ENCODE assay signal across 8 mouse cellular contexts in the genomic region with DNA sequence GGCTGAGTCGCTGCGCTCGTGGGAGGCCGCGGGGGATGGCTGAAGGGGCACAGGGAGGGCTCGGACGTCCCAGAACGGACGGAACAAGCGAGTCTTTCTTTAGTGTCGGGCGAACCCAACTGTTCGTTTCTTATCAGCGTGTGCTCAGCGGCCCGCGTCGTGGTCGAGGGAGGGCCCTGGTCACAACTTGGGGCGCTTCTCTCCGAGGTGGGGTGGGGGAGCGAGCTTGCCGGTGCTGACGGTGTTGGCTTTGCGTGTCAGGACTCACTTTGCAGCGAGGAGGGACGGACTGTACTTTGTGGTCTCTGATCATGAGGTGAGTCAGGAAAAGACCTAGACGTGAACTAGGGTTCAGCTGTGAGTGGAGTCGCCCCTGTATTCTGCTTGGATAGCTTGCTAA. TPM values are rescaled to one million over a fixed set of nuclear protein-coding genes. Genes with fewer than 3 reads are reported as not detected.
DNase-seq lines count a peak whose midpoint lies in the region; ATAC-seq and TF ChIP-seq lines count a peak whose summit lies in the region.

No protein-coding gene starts in this region.

- no peak for DNase-seq in heart, adult 2 months
- no peak for DNase-seq in heart, postnatal 25 days (ENCODE audit: low spot score)
- DNase-seq in Patski (ENCODE audit: low read depth, low spot score), result no peak
- peak; percentile 46 for DNase-seq in left cerebral cortex, postnatal 4 days

- ATAC-seq in Patski, result peak; percentile 3
- ATAC-seq in embryonic facial prominence, embryonic 15.5 days (ENCODE audit: insufficient number of reproducible peaks, low FRiP score, low TSS enrichment, low read depth), result peak; percentile 5
- no peak; the same call in 1 of the 2 replicates for ATAC-seq in heart, embryonic 16.5 days (replicated peaks; ENCODE audit: extremely low read depth, insufficient read depth, low FRiP score)
- peak; percentile 8; the same call in 1 of the 2 replicates for ATAC-seq in megakaryocyte, adult 5-6 weeks (ENCODE audit: poor library complexity, severe bottlenecking)
- ATAC-seq in stomach, embryonic 14.5 days (ENCODE audit: insufficient number of reproducible peaks, insufficient read depth, low FRiP score, low read depth), result peak; percentile 26

- no peaks in the 10 kb centered on the region for H3K79me2 ChIP-seq in heart, adult 2 months (replicated peaks; ENCODE audit: control insufficient read depth, insufficient read depth, low read length)

- no peaks in the 10 kb centered on the region for H3K36me3 ChIP-seq in heart, adult 2 months (ENCODE audit: control insufficient read depth, insufficient read depth, low read length)
- H3K36me3 ChIP-seq in embryonic facial prominence, embryonic 15.5 days, result peaks cover 5% of the 10 kb centered on the region; the same call in 1 of the 2 replicates
- H3K36me3 ChIP-seq in heart, embryonic 16.5 days (ENCODE audit: control insufficient read depth, insufficient read depth), result no peaks in the 10 kb centered on the region
- no peaks in the 10 kb centered on the region for H3K36me3 ChIP-seq in stomach, embryonic 14.5 days (ENCODE audit: control insufficient read depth, insufficient read depth, low read length)

- TF ChIP-seq CTCF in heart, adult 2 months (IDR thresholded peaks at IDR 0.05), result peak; percentile 33
- no peak for TF ChIP-seq CTCF in Patski (IDR thresholded peaks at IDR 0.05)

- no peaks in the 10 kb centered on the region for H3K27me3 ChIP-seq in heart, adult 2 months (ENCODE audit: control insufficient read depth, insufficient read depth, low read length)
- H3K27me3 ChIP-seq in Patski, result no peaks in the 10 kb centered on the region
- H3K27me3 ChIP-seq in embryonic facial prominence, embryonic 15.5 days, result no peaks in the 10 kb centered on the region
- no peaks in the 10 kb centered on the region for H3K27me3 ChIP-seq in heart, embryonic 16.5 days (ENCODE audit: control insufficient read depth, insufficient read depth, low read length)
- H3K27me3 ChIP-seq in stomach, embryonic 14.5 days (ENCODE audit: control insufficient read depth, insufficient read depth, low read length), result no peaks in the 10 kb centered on the region

- no peak for TF ChIP-seq POLR2A in heart, adult 2 months (IDR thresholded peaks at IDR 0.05; ENCODE audit: insufficient read depth, low read depth, low read length)

- peak overlapping the region; percentile 91 for H3K27ac ChIP-seq in heart, adult 2 months
- H3K27ac ChIP-seq in embryonic facial prominence, embryonic 15.5 days (replicated peaks), result peak overlapping the region; percentile 85
- H3K27ac ChIP-seq in heart, embryonic 16.5 days (ENCODE audit: low read length), result peak overlapping the region; percentile 75
- H3K27ac ChIP-seq in stomach, embryonic 14.5 days (ENCODE audit: low read length), result peak overlapping the region; percentile 80

- in situ Hi-C loops in Patski (cut with MboI; ENCODE audit: low pct_unique_long_range_greater_than_20kb), result loop anchor here (10.0 kb wide), 1 partner anchor 660 kb away; the partner anchor contains the start of genes Mrpl32 and Psma2

- H3K9ac ChIP-seq in heart, adult 2 months (ENCODE audit: low read depth, low read length), result peak overlapping the region; percentile 84
- peak overlapping the region; percentile 78 for H3K9ac ChIP-seq in embryonic facial prominence, embryonic 15.5 days
- peak overlapping the region; percentile 79 for H3K9ac ChIP-seq in heart, embryonic 16.5 days (ENCODE audit: low read length)
- H3K9ac ChIP-seq in stomach, embryonic 14.5 days (replicated peaks; ENCODE audit: low read depth, low read length), result peak overlapping the region; percentile 67

- H3K4me1 ChIP-seq in heart, adult 2 months (ENCODE audit: control insufficient read depth, insufficient read depth, low read length), result peaks cover 1% of the 10 kb centered on the region
- H3K4me1 ChIP-seq in embryonic facial prominence, embryonic 15.5 days, result peaks cover 8% of the 10 kb centered on the region; the same call in 1 of the 2 replicates
- H3K4me1 ChIP-seq in heart, embryonic 16.5 days (ENCODE audit: control insufficient read depth, insufficient read depth, low read length), result peaks cover 10% of the 10 kb centered on the region
- H3K4me1 ChIP-seq in stomach, embryonic 14.5 days (ENCODE audit: control insufficient read depth, insufficient read depth, low read length), result peaks cover 4% of the 10 kb centered on the region; the same call in 1 of the 2 replicates

- under 1% methylated on average over 29 of the region's 29 CpGs for WGBS in heart, adult 2 months
- under 1% methylated on average over 29 of the region's 29 CpGs for WGBS in embryonic facial prominence, embryonic 15.5 days
- WGBS in heart, embryonic 16.5 days, result 0% methylated on average over 29 of the region's 29 CpGs
- whole genome bisulfite sequencing in stomach, embryonic 14.5 days, result under 1% methylated on average over 29 of the region's 29 CpGs

- POLR2A ChIA-PET in Patski (lab: Charles Lee), result no interaction called here

- H3K9me3 ChIP-seq in embryonic facial prominence, embryonic 15.5 days (replicated peaks), result no peaks in the 10 kb centered on the region
- H3K9me3 ChIP-seq in heart, embryonic 16.5 days (replicated peaks; ENCODE audit: control insufficient read depth, low read length), result no peaks in the 10 kb centered on the region
- no peaks in the 10 kb centered on the region for H3K9me3 ChIP-seq in stomach, embryonic 14.5 days (ENCODE audit: control insufficient read depth, low read depth, low read length)

- CTCF ChIA-PET in Patski (lab: Charles Lee), result interaction anchor here (1.7 kb wide), 1 partner anchor 11 kb away, joined by 6 read pairs; no protein-coding TSS in a partner anchor

- H3K4me2 ChIP-seq in embryonic facial prominence, embryonic 15.5 days (replicated peaks), result peak overlapping the region; percentile 68
- peak overlapping the region; percentile 82 for H3K4me2 ChIP-seq in heart, embryonic 16.5 days (ENCODE audit: low read depth, low read length)
- peak overlapping the region; percentile 66 for H3K4me2 ChIP-seq in stomach, embryonic 14.5 days (replicated peaks; ENCODE audit: low read depth, low read length)

- peak overlapping the region; percentile 98 for H3K4me3 ChIP-seq in heart, adult 2 months
- peak overlapping the region; percentile 87 for H3K4me3 ChIP-seq in embryonic facial prominence, embryonic 15.5 days (replicated peaks)
- peak overlapping the region; percentile 69 for H3K4me3 ChIP-seq in heart, embryonic 16.5 days (ENCODE audit: low read length)
- H3K4me3 ChIP-seq in stomach, embryonic 14.5 days (ENCODE audit: low read depth, low read length), result peak overlapping the region; percentile 90

- TF ChIP-seq EP300 in heart, adult 2 months (IDR thresholded peaks at IDR 0.05; ENCODE audit: insufficient read depth, low read depth, low read length), result no peak

- intact Hi-C loops in heart, adult 2 months (cut with DNase I), result loop anchor here (2.0 to 5.0 kb wide), 3 partner anchors 38 to 657 kb away; partner anchors contain the start of genes Mrpl32, Psma2 and Tbce
- intact Hi-C loops in heart, postnatal 25 days (cut with DNase I), result loop anchor here (5.0 to 10.0 kb wide), 3 partner anchors 107 to 660 kb away; partner anchors contain the start of genes Arid4b, Ggps1, Mrpl32 and Psma2
- intact Hi-C loops in left cerebral cortex, postnatal 4 days (cut with DNase I), result no loop called here

RNA-seq across cellular contexts. Expression of gene B3galnt2, which starts 0.7 kb away (rescaled TPM):
- total RNA-seq in heart, adult 2 months (2021), result 10 to 100 TPM; 27.2 to 28.4 TPM
- 13.2 and 24.6 TPM in 2 replicates for polyA plus RNA-seq in heart, adult 2 months (2012; rRNA removed)
- 10 to 100 TPM; 24.5 to 25.2 TPM for total RNA-seq in heart, postnatal 25 days (2021)
- 23.9 TPM for polyA plus RNA-seq in Patski (2021)
- polyA plus RNA-seq in embryonic facial prominence, embryonic 15.5 days (2015; fragmentation: Nextera tagmentation; extraction: Ambion mirVana), result 33.7 and 36.1 TPM in 2 replicates
- 20.9 and 21.4 TPM in 2 replicates for polyA plus RNA-seq in heart, embryonic 16.5 days (2015; fragmentation: Nextera tagmentation; extraction: Ambion mirVana)
- total RNA-seq in left cerebral cortex, postnatal 4 days (2021), result 10 to 100 TPM; 15.3 to 18.2 TPM
- total RNA-seq in megakaryocyte, adult 5-6 weeks (2015), result 24.3 and 25.9 TPM in 2 replicates
- 16.8 and 20.5 TPM in 2 replicates for total RNA-seq in megakaryocyte, adult 5-6 weeks (2017)
- 45.6 and 50.4 TPM in 2 replicates for polyA plus RNA-seq in stomach, embryonic 14.5 days (2014; fragmentation: Nextera tagmentation; extraction: Ambion mirVana)
